Mouse (Mus musculus) mesoderm, embryonic 11.5 days (tissue): ENCODE measurements around the gene Eps8l1.
A peak's percentile ranks its signal among the peaks of the same experiment; 100 is the strongest.

Experiments
- DNase-seq: peaks from one replicate; pipeline ENCODE4 v3.0.0-alpha.2; 2012; ENCODE audit warnings: low read depth, low spot score

Eps8l1 gene

DNA sequence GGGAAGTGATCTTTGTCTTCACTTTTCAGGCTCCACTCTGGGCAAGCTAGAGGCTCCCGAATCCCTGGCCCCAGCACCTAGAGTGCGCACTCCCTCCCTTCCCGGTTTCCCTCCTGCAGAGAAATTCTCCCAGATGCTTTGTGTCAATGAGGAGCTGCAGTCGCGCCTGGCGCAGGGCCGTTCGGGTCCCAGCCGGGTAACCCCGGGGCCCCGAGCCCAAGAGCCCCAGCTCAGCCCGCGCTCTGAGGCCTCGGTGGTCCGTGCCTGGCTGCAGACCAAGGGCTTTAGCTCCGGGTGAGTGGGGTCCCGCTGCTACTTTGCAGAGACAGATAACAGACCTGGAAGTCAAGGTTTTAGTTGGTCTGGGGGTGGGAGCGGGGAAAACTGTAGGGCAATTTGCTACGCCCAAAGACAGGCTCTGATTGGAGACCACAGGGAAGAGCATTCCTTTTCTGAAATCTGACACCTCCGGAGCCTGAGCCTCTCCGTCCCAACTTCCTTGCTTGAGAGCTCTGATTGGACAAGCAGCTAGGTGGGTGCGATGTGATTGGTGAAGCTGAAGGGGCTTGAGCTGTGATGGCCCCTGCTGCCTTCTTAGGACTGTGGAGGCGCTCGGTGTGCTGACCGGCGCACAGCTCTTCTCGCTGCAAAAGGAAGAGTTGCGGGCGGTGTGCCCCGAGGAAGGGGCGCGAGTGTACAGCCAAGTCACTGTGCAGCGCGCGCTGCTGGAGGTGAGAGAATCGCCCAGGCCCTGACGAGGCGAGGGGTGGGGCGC lies 17.7 kb downstream of the Eps8l1 start:
- DNase-seq = peak; percentile 96

DNA sequence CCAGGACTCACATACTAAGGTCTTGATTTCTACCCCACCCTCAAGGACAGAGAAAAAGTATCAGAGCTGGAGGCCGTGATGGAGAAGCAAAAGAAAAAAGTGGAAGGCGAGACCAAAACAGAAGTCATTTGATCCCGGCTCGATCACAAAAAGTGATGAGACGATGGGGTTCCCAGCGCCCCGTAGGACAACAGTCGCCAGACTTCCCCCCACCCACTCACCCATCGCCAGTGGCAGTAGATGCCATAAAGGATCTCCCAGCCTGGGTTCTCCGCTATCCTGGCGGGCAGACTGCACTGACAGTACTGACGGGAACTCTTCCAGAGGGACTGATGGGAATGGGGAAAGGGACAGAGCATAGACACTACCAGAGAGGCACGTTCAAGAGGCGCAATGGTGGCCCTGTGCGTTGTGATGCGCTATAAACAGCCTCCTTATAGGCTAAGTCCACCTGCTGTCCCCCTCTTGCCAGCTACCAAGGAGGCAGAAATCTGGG lies 18.4 kb downstream of the Eps8l1 start:
- no peak for DNase-seq

- no peak for DNase-seq
Measured at GRCm38 (mm10) chr7:4479674-4480073, 19.2 kb downstream of the Eps8l1 start.

- no peak for DNase-seq
Measured at GRCm38 (mm10) chr7:4482281-4482680, 21.8 kb downstream of the Eps8l1 start.

- DNase-seq = no peak
Measured at GRCm38 (mm10) chr7:4491308-4491707, 30.8 kb downstream of the Eps8l1 start.

GRCm38 (mm10) chr7:4492284-4493224 lies 32.1 kb downstream of the Eps8l1 start:
- DNase-seq = peak; percentile 54

DNA sequence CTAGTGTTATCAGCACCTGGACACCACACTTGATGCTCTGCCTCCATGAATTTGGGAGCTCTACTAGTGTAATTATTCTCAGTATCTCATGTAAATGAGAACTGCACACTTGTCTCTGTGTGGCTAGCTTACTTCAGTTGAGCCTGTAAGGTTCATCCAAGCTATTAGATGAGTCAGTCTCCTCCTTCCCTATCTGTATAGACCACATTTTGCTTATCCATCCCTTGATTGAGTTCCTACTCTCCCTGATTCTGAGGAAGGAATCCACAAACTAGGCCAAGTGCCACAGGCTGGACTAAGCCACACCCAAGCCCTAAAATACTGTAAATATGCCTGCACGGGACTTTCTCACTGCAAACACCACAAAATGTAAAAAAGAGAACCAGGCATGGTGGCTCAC lies 33.5 kb downstream of the Eps8l1 start:
- DNase-seq = no peak

DNA sequence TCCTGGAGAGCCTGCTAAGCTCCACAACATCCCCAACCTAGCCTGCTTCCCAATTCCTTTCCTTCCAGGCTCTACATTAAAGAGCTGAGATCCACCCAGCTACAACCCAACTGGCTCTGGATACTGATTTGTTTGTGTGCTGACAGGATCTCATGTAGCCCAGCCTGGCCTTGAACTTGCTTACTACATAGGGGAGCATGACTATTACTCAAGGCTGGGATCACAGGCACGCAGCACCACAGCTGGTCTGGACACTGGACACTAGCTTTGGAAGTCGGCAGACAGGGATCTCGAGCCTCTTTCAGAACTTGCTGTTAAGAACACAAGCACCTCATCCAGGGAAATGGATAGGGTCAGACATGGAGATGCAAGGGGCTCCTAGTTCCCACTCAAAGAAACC lies 36.0 kb downstream of the Eps8l1 start:
- no peak for DNase-seq

DNA sequence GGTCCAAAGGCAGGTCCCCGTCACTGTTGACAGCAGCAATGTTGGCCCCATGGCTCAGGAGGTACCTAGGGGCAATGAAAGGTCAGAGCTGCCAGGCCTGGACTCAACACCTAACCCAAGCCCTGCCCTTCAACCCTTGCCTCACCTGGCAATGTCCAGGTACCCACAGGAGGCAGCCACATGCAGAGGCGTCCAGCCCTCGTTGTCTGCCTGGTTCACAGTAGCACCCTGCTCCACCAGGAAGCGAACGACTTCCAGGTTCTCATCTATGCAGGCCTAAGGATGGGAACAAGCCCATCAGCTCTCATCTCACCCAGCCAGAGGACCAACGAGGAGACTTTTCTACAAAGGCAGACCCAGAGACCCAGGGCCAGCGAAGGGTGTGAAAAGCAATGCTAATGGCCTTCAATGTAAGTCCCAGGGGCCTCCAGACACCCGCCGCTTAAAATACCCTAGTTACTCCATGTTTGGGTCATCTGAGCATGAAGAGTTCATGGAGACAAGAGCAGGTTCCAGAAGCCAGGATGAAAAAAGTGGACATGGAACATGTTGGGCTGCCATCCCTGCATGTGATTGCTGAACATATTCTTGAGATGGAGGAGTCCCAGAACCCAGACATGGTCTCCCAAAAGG lies 36.9 kb downstream of the Eps8l1 start:
- no peak for DNase-seq

- DNase-seq = peak; percentile 78
Measured at GRCm38 (mm10) chr7:4498251-4498650, 37.8 kb downstream of the Eps8l1 start.

GRCm38 (mm10) chr7:4499034-4499433 lies 38.6 kb downstream of the Eps8l1 start:
- no peak for DNase-seq

DNA sequence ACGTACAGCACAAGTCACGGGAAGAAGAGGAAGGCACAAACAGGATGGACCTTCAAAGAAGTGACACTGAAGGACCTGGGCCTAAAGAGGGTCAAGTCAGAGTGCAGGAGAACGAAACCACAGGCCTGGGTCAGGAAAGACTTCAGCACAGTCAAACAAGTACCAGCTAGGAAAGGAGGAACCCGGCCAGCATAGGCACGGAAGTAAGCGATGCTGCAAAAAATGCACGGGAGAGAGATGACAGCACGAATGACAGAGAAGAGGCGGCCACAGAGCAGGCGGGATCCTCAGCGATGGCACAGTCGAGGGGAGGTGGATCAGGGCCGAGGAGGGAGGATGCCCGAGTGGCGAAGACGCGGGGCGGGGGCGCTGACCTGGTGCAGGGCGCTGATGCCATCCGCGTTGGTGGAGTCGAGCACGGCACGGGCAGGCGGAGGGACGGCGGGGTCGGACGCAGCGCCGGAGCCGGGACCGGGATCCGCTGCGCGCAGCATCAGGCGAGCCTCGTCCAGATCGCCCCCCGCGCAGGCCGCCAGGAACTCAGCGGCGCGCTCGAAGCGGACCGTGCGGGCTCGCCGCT lies 40.5 kb downstream of the Eps8l1 start:
- DNase-seq = no peak

DNA sequence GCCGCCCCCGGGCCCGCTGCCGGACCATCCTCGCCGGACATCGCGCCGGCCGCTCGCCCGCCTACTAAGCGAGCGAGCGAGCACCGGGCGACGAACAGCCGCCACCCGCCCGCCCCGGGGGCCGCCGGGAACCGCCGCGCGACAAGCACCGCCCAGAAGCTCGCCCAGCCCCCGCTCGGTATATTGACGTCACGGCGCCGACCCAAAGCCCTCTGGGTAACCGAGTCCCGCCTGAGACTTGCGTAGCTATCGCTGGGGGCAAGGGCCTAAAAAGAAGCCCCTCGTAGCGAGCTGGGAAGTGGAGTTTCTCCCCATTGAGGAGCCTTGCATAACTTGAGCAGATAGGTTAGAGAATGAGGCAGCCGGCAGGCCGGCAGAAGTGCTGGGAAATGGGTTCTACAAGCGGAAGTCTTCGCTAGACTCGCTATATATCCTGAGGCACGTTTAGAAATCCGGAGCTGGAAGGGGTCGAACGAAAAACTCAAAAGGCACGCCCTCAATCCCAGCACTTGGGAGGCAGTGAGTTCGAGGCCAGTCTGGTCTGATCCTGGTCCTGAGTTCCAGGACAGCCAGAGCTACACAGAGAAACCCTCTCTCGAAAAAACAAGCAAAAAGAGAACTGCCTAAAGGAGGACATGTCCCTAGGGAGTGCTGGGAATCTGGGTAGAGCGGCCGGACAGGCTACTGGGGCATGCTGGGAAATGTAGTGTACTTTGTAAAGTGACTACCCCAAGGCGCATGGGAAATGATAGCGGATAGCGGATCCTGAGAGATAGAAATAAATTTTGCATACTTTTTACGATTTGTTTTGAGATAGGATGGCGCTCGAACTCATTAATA lies 41.3 kb downstream of the Eps8l1 start, which contains the start of gene Ppp1r12c:
Gene Ppp1r12c, minus strand, starts transcription at position 123 of the 840 bp plus-strand sequence.
- peak; percentile 92 for DNase-seq

DNA sequence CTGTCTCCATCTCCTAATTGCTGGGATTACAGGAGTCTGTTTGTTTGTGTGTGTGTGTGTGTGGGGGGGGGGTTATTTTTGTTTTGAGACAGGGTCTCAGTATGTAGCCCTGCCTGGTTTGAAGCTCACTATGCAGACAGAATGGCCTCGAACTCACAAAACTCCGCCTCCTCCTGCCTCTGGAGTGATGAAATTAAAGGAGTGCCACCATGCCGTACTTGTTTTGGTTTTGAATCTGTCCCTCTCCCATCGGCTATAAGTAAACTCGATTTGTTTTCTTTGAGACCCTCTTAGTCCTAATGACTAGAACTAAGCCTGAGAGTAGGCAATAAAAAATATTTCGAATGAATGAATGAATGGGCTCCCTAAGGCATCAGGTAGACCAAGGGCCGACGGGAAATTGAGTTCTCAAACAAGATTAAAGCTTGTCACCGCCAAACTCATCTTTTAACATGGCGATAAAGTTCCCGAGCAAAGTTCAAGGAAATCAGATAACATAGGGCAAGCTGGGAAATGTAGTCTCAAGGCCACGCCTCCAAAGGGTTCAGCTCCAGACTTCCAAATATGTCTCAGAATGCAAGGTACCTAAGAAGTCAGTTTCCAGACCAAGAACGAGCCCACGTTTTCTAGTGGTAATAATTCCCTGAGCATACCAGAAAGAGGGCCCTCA lies 42.1 kb downstream of the Eps8l1 start:
- DNase-seq = no peak

GRCm38 (mm10) chr7:4503100-4503499 lies 42.6 kb downstream of the Eps8l1 start:
- DNase-seq = no peak

DNA sequence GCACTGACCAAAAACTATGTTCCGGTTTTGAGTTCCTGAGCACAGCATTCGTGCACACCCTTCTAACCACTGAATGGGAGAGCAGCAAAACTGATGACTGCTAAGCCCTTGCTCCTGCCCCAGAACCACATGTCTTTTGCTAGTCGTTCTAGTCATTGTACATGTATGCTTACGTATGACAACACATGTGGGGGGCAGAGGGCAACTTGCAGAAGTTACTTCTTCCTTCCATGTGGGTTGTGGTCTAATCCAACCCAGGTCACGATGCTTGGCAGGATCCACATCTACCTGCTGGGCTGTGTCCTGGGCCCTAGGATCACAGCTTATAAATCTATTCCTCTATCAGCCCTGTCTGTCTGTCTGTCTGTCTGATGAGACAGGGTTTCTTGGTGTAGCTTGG lies 43.4 kb downstream of the Eps8l1 start:
- no peak for DNase-seq

DNA sequence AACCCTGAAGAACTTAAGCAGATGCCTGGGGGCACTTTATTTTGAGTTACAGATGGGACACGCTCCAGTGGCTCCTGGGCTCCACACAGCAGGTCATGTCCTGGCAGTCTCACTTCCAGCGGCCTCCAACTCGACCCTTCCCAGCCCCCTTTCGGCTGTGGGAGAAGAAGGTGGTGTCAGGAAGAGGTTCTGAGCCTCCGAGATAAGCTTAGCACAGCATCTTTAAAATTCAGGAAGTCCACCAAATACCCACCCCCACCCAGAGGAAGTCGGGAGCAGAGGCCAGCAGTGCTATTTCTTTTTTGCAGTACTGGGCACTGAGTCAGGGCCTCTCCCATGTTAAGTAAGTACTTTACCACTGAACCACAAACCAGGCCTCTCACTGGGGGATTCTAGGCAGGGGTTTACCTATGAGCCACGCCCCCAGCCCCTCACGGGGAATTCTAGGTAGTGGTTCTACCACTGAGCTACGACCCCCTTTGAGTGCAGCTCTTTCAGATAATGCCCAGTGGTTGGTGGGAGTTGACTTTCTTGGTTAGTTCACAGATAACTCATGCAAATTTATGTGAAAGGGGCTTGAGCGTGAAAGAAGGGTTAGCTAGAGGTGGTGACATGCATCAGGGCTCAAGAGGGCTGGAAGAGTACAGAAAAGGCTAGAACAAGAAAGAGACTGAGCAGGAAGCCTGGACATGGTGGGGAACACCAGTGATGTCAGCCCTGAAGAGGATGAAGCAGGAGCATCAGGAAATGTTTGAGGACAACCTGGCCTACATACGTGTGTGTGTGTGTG lies 44.4 kb downstream of the Eps8l1 start:
- DNase-seq = no peak

DNA sequence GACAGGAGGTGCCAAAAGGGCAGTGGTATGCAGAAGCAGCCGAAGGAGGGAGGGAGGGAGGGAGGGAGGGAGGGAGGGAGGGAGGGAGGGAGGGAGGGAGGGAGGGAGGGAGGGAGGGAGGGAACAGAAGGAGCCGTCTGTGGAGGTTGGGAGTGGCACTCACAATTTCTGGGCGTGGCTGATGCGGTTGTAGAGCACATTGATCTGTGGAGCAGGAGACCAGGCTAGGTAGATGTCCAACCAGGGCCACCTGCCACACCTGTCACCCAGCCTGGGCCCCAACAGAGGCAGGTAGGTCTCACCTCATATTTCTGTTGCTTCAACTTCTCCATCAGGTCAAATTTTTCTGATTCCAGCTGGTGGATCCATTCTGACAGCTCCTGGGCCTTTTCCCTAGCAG lies 46.7 kb downstream of the Eps8l1 start:
- no peak for DNase-seq

GRCm38 (mm10) chr7:4508062-4508738 lies 47.7 kb downstream of the Eps8l1 start:
- DNase-seq = no peak
